ENCODE assay signal across 15 mouse cellular contexts in genomic region chr10:7015199-7015598, GRCm38 (mm10). TPM values are rescaled to one million over a fixed set of nuclear protein-coding genes. Genes with fewer than 3 reads are reported as not detected.
DNase-seq lines count a peak whose midpoint lies in the region; ATAC-seq and TF ChIP-seq lines count a peak whose summit lies in the region.
"Had no signal": no experiment of that assay in that cellular context is flagged by ENCODE, and none has a peak within 500 bp of the region (broad histone marks: within the 10 kb centered on the region; RNA-seq: fewer than 3 reads in every experiment).

No protein-coding gene starts in this region.

- H3K27me3 ChIP-seq in liver, postnatal 0 days (ENCODE audit: insufficient read depth, low read length), result no peaks in the 10 kb centered on the region
- no peaks in the 10 kb centered on the region for H3K27me3 ChIP-seq in liver, embryonic 11.5 days (replicated peaks; ENCODE audit: control insufficient read depth, insufficient read depth, low read length)
- no peaks in the 10 kb centered on the region for H3K27me3 ChIP-seq in Patski
- no peaks in the 10 kb centered on the region for H3K27me3 ChIP-seq in splenic B cell, adult 2 months (ENCODE audit: control insufficient read depth, insufficient read depth, low read length, poor library complexity, severe bottlenecking)
- H3K27me3 ChIP-seq: midbrain, embryonic 15.5 days had no signal

- no peak overlapping the region for H3K4me2 ChIP-seq in liver, postnatal 0 days (ENCODE audit: low read depth, low read length)
- H3K4me2 ChIP-seq in liver, embryonic 11.5 days, result no peak overlapping the region
- H3K4me2 ChIP-seq: midbrain, embryonic 15.5 days had no signal

- CTCF ChIA-PET in Patski (lab: Charles Lee), result interaction anchor here (0.8 kb wide), 2 partner anchors 12 to 318 kb away, joined by 3 read pairs; no protein-coding TSS in a partner anchor

- no peaks in the 10 kb centered on the region for H3K4me1 ChIP-seq in liver, postnatal 0 days (ENCODE audit: insufficient read depth)
- no peaks in the 10 kb centered on the region for H3K4me1 ChIP-seq in liver, embryonic 11.5 days (replicated peaks; ENCODE audit: control insufficient read depth, insufficient read depth, low read length)
- H3K4me1 ChIP-seq: midbrain, embryonic 15.5 days had no signal

- WGBS in liver, postnatal 0 days (ENCODE audit: insufficient replicate concordance), result 39% methylated on average over 1 of the region's 1 CpGs
- WGBS in liver, embryonic 11.5 days, result 33% methylated on average over 1 of the region's 1 CpGs

- H3K27ac ChIP-seq in liver, postnatal 0 days (ENCODE audit: low read depth), result no peak overlapping the region
- H3K27ac ChIP-seq in liver, embryonic 11.5 days (ENCODE audit: low read depth, low read length), result no peak overlapping the region
- H3K27ac ChIP-seq: midbrain, embryonic 15.5 days had no signal

- no peak for TF ChIP-seq EP300 in liver, postnatal 0 days (IDR thresholded peaks at IDR 0.05; ENCODE audit: low read depth)

- no peaks in the 10 kb centered on the region for H3K36me3 ChIP-seq in liver, postnatal 0 days (replicated peaks; ENCODE audit: insufficient read depth, low read length)
- no peaks in the 10 kb centered on the region for H3K36me3 ChIP-seq in liver, embryonic 11.5 days (ENCODE audit: control insufficient read depth, insufficient read depth, low read length)
- no peaks in the 10 kb centered on the region for H3K36me3 ChIP-seq in splenic B cell, adult 2 months (ENCODE audit: control insufficient read depth, insufficient read depth, low read length, poor library complexity, severe bottlenecking)
- H3K36me3 ChIP-seq: midbrain, embryonic 15.5 days had no signal

- TF ChIP-seq CTCF in liver, postnatal 0 days (IDR thresholded peaks at IDR 0.05; ENCODE audit: low read depth), result peak; percentile 35
- TF ChIP-seq CTCF in Patski (IDR thresholded peaks at IDR 0.05), result peak; percentile 54

- POLR2A ChIA-PET in Patski (lab: Charles Lee), result no interaction called here

- intact Hi-C loops in heart, postnatal 10 days (cut with DNase I), result loop anchor here (10.0 kb wide), 1 partner anchor 130 kb away; no protein-coding TSS in a partner anchor

- H3K4me3 ChIP-seq in liver, postnatal 0 days (ENCODE audit: low read depth, low read length), result no peak overlapping the region
- H3K4me3 ChIP-seq in liver, embryonic 11.5 days (ENCODE audit: low read depth, low read length), result no peak overlapping the region
- H3K4me3 ChIP-seq: erythroblast, embryonic 14.5 days; midbrain, embryonic 15.5 days had no signal

- no peak for DNase-seq in liver, postnatal 0 days
- DNase-seq in liver, embryonic 11.5 days (ENCODE audit: low spot score), result no peak
- DNase-seq in Patski (ENCODE audit: low read depth, low spot score), result no peak
- DNase-seq in kidney, adult 9 months, result peak; percentile 54
- DNase-seq in splenic B cell, adult 2 months (ENCODE audit: low read depth, low spot score), result peak; percentile 8
- no peak for DNase-seq in frontal cortex, postnatal 14 days (ENCODE audit: low spot score in 2 of 2)
- no peak for DNase-seq in heart, postnatal 10 days
- DNase-seq: adrenal gland, adult 2 months; heart, adult 11 months; heart, postnatal 14 days; lung, postnatal 4 days had no signal

- no peaks in the 10 kb centered on the region for H3K9me3 ChIP-seq in liver, postnatal 0 days (ENCODE audit: low read length)
- H3K9me3 ChIP-seq in liver, embryonic 11.5 days (ENCODE audit: control insufficient read depth, low read length), result no peaks in the 10 kb centered on the region
- H3K9me3 ChIP-seq: midbrain, embryonic 15.5 days had no signal

- in situ Hi-C loops in Patski (cut with MboI; ENCODE audit: low pct_unique_long_range_greater_than_20kb), result no loop called here

- no peak for ATAC-seq in liver, postnatal 0 days
- no peak for ATAC-seq in liver, embryonic 11.5 days (replicated peaks; ENCODE audit: low FRiP score)
- ATAC-seq in Patski, result peak; percentile 60
- ATAC-seq: CD4-positive, CD25-positive, alpha-beta regulatory T cell, adult 4 months; hindbrain, embryonic 16.5 days; midbrain, embryonic 15.5 days had no signal

- no peak overlapping the region for H3K9ac ChIP-seq in liver, postnatal 0 days (replicated peaks)
- no peak overlapping the region for H3K9ac ChIP-seq in liver, embryonic 11.5 days (ENCODE audit: low read depth, low read length)
- H3K9ac ChIP-seq: midbrain, embryonic 15.5 days had no signal

RNA-seq across cellular contexts. Expression of gene Ipcef1, which starts 37.1 kb away (rescaled TPM):
- polyA plus RNA-seq in liver, postnatal 0 days (2015; fragmentation: Nextera tagmentation; extraction: Ambion mirVana), result 0.85 and 1.1 TPM in 2 replicates
- 0.47 and 0.53 TPM in 2 replicates for polyA plus RNA-seq in liver, embryonic 11.5 days (2014; fragmentation: Nextera tagmentation; extraction: Ambion mirVana)
- not detected for polyA plus RNA-seq in Patski (2021)
- under 1 TPM; 0.17 to 0.31 TPM for total RNA-seq in heart, postnatal 10 days (2021)

Comparison
In these comparisons a context has a peak if more than half of its experiments do, and no peak if none do; other contexts are left out.
1. DNase-seq: peak in kidney, adult 9 months (single experiment) and splenic B cell, adult 2 months (single experiment); none in liver, postnatal 0 days (single experiment), liver, embryonic 11.5 days (single experiment), Patski (single experiment), frontal cortex, postnatal 14 days (0 of 2) and heart, postnatal 10 days (0 of 2).